Mouse (Mus musculus) thymus, adult 2 months (tissue): ENCODE results near the gene Klhdc9.

Experiments used
- CTCF ChIP-seq: fragments of 200-500 bp; IDR thresholded peaks from 2 replicates; pipeline ENCODE4 v1.5.1; 2012; ENCODE audit warnings: mild to moderate bottlenecking, control low read depth, low read length, moderate library complexity, borderline replicate concordance; ENCODE audit not compliant: control insufficient read depth, poor library complexity, insufficient read depth; ENCODE audit errors: extremely low read depth
- POLR2A ChIP-seq: fragments of 200-500 bp; IDR thresholded peaks from 2 replicates; pipeline ENCODE4 v1.6.1; 2012; ENCODE audit warnings: mild to moderate bottlenecking, low read length, control low read depth, moderate library complexity; ENCODE audit not compliant: control insufficient read depth, poor library complexity, insufficient read depth; ENCODE audit errors: extremely low read depth

GRCm38 (mm10) chr1:171379935-171380599 is 19.5 kb upstream of the Klhdc9 start:
- peak; percentile 80 for TF ChIP-seq CTCF
- no peak for TF ChIP-seq POLR2A
